Mouse (Mus musculus) forebrain, embryonic 10.5 days (tissue): ENCODE data around the gene Gabrb3. TPM values are rescaled to one million over a fixed set of nuclear protein-coding genes. Genes with fewer than 3 reads are reported as not detected.

Source experiments
- DNase-seq: peaks from one replicate; pipeline ENCODE4 v3.0.0-alpha.2; 2017; ENCODE audit warnings: low spot score; ENCODE audit errors: extremely low spot score
- H3K27ac ChIP-seq: fragments of 300-500 bp; sonication (generic); 2 replicates; pipeline ENCODE4 v1.5.1; 2016; ENCODE audit warnings: mild to moderate bottlenecking
- H3K27me3 ChIP-seq: fragments of 300-500 bp; sonication (generic); 2 replicates; pipeline ENCODE4 v1.6.1; 2016; ENCODE audit warnings: mild to moderate bottlenecking; ENCODE audit not compliant: poor library complexity, severe bottlenecking
- H3K36me3 ChIP-seq: fragments of 300-500 bp; sonication (generic); replicated peaks from 2 replicates; pipeline ENCODE4 v1.6.1; 2016; ENCODE audit warnings: mild to moderate bottlenecking, moderate library complexity
- H3K4me1 ChIP-seq: fragments of 300-500 bp; sonication (generic); 2 replicates; pipeline ENCODE4 v1.6.1; 2016
- H3K4me3 ChIP-seq: fragments of 300-500 bp; sonication (generic); 2 replicates; pipeline ENCODE4 v1.5.1; 2016; ENCODE audit warnings: mild to moderate bottlenecking, moderate library complexity
- H3K9me3 ChIP-seq: fragments of 300-500 bp; sonication (generic); 2 replicates; pipeline ENCODE4 v1.6.1; 2016; ENCODE audit warnings: mild to moderate bottlenecking, moderate library complexity
- WGBS: fragments of 180-500 bp; shearing (Covaris S2); methylation state at CpG from one replicate; pipeline ENCODE4 v1.1.7; 2016; 5-methylcytosine and 5-hydroxymethylcytosine counted together
- microRNA-seq: library from miRNA; unstranded; fragments of <30 nt; microRNA quantifications from one replicate; pipeline ENCODE4, GENCODE M21; 2017
- polyA plus RNA-seq: library from polyadenylated mRNA; unstranded; fragments of >200 nt; fragmentation: Nextera tagmentation; extraction: Ambion mirVana; gene quantifications from 2 replicates; pipeline ENCODE4 v1.2.1, GENCODE M21; 2016

Gabrb3 gene
- polyA plus RNA-seq, 1 experiment from 2014 or later: 2.8 TPM

DNA sequence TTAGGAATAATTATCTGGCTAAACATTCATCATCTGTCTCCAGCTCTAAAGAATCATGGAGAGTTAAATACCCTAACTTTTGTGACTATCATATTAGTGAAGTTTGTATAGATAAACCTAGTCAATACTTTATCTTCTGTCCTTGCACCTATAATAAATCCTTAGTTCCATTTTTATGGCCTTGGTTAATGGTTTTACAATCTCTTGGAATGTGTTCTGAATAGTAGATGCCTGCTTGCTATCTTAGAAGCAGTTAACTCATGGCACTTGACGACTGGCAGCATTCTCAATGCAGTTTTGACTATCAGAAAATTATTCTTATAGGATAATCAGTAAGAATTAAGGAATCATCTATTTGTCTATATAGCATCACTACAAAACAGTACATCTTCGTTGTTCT, 368.0 kb downstream of the Gabrb3 start:
- DNase-seq: no peak
- Histone ChIP-seq H3K4me1 (no peaks in the 10 kb centered on the region), H3K27me3 (no peaks in the 10 kb centered on the region), H3K27ac (no peak overlapping the region), H3K9me3 (no peaks in the 10 kb centered on the region), H3K4me3 (no peak overlapping the region), H3K36me3 (no peaks in the 10 kb centered on the region)
- WGBS: 75% methylated on average over 2 of the region's 2 CpGs

GRCm38 (mm10) chr7:57803266-57803665, 383.8 kb downstream of the Gabrb3 start:
- Histone ChIP-seq H3K9me3 (no peaks in the 10 kb centered on the region), H3K27me3 (no peaks in the 10 kb centered on the region), H3K36me3 (no peaks in the 10 kb centered on the region), H3K4me3 (no peak overlapping the region), H3K4me1 (no peaks in the 10 kb centered on the region), H3K27ac (no peak overlapping the region)
- no peak for DNase-seq
- WGBS: 70% methylated on average over 1 of the region's 1 CpGs

DNA sequence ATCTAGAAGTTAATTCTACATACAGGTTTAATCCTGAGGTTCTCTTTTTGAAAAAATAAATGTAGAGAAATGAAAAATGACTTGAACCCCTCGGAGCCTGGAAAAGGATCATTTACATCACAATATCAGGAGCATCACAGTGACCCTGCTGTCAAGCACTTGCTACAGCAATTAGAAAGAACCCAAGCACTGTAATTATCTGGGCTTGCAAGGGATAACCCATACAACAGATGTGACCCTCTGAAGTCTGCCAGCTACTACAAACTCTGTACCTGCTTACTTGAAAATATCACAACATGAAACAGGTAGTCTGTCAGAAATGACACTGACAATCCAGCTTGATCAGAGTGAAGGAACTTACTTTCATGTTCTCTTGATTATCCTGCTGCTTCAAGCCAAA, 394.2 kb downstream of the Gabrb3 start:
- Histone ChIP-seq H3K27ac (no peak overlapping the region), H3K36me3 (no peaks in the 10 kb centered on the region), H3K4me1 (no peaks in the 10 kb centered on the region), H3K27me3 (no peaks in the 10 kb centered on the region), H3K4me3 (no peak overlapping the region), H3K9me3 (no peaks in the 10 kb centered on the region)
- DNase-seq: no peak
- 65% methylated on average over 1 of the region's 1 CpGs for WGBS

GRCm38 (mm10) chr7:57842383-57842896, 422.9 kb downstream of the Gabrb3 start:
- H3K27ac ChIP-seq: no peak overlapping the region
- H3K4me3 ChIP-seq: no peak overlapping the region
- no peaks in the 10 kb centered on the region for H3K9me3 ChIP-seq
- H3K36me3 ChIP-seq: no peaks in the 10 kb centered on the region
- no peak for DNase-seq
- WGBS: 54% methylated on average over 1 of the region's 1 CpGs
- no peaks in the 10 kb centered on the region for H3K27me3 ChIP-seq
- H3K4me1 ChIP-seq: no peaks in the 10 kb centered on the region

GRCm38 (mm10) chr7:57867951-57868350, 448.5 kb downstream of the Gabrb3 start:
- Histone ChIP-seq H3K4me1 (no peaks in the 10 kb centered on the region), H3K9me3 (no peaks in the 10 kb centered on the region), H3K36me3 (no peaks in the 10 kb centered on the region), H3K4me3 (no peak overlapping the region), H3K27ac (no peak overlapping the region), H3K27me3 (no peaks in the 10 kb centered on the region)
- DNase-seq: no peak
- WGBS: 89% methylated on average over 2 of the region's 2 CpGs

Small RNA genes lying within 50 kb of the gene (microRNA-seq; reads per million reads assigned to microRNA genes)
- not detected for gene Mir6389

Other genes with a start within 250 kb of the Gabrb3 start
- 0.24 and 0.31 TPM in 2 replicates for gene Gabrg3, start 32.5 kb upstream of the Gabrb3 start, polyA plus RNA-seq
- 0.16 and 0.36 TPM in 2 replicates for gene Gabra5, start 90.4 kb downstream of the Gabrb3 start, polyA plus RNA-seq